Mouse (Mus musculus) right cerebral cortex, postnatal 25 days (tissue): Measurements from ENCODE around the gene Haus8.
A peak's percentile ranks its signal among the peaks of the same experiment; 100 is the strongest.
"Not testable (repeated sequence)": the region's sequence is repeated elsewhere in the genome, so short reads cannot be mapped to it uniquely, and the experiment has no call there.

Experiments
- DNase-seq: peaks from one replicate; pipeline ENCODE4 v3.0.0; 2022

The Haus8 gene

DNA sequence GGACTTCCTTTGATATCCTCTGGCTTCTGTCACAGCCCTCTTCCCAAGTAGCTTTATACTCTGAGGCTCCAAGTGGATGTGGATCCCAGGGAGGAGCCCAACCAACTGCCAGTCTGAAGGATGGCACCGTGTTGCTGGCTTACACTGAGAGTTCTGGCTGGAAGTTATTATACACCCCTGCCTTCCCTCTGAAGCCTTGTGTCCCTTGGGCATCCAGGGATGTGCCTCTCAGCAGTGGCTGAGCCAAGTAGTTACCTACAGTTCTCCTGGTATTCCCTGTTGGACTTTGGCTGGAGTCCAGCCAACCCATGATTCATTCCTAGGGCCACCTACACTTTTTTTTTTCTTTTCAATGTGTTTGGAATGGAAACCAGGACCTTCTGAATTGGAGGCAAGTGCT is 9.0 kb upstream of the Haus8 start:
- DNase-seq = peak; percentile 23

DNA sequence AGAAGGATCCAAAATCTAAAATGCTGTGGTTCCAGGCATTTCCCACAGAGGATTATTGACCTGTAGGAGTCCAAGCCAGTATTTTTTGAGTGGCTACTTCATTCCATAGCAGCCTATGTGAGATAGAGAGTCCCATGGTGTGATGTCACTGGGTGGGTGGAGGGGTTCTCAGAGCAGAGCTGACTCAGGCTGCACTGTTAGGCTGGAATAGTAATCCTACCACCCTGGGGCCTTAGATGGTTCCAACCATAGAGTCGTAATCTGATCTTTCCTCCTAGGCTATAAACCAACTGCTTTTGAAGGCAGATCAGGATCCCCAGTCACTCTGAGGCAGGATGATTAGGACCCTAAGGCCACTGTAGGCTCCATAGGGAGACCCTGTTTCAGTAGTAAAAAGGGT is 6.7 kb upstream of the Haus8 start:
- not testable (repeated sequence) for DNase-seq

DNA sequence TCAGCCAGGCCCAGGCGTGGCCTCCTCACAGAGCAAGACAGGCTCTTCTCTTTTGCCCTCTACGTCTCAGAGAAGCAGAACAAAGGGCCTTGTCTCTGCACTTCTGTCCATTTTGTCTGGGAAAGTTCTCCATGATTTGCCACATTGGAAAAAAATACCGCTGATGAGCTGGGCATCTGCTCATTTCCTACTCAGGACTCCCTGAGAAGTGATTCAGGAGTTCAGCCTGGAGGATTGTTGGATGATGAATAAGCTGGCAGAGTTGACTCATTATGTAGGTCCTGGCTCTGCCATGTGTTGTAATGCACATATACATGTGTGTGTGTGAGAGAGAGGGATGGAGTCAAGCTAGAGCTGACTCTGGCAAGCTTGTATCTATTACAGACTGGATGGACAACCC is 3.4 kb upstream of the Haus8 start:
- DNase-seq = no peak

DNA sequence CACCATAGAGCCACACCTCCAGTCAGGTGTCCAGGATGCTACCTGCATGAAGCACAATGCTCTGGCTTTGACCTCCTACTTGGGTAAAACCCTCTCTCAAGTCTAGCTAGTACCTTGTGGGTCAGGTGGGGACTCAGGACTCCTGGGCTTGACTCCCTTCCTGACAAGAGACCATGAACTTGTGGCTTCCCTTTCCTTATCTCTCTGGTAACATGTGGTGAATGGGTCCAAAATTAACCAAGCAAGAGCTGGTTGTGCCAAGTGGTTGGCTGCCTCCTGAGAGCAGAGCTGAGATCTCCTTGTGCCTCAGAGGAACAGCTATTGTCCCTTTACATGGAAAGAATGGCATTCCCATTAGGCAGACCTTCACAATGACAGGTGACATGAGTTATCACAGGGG is 1.7 kb upstream of the Haus8 start:
- DNase-seq = no peak

DNA sequence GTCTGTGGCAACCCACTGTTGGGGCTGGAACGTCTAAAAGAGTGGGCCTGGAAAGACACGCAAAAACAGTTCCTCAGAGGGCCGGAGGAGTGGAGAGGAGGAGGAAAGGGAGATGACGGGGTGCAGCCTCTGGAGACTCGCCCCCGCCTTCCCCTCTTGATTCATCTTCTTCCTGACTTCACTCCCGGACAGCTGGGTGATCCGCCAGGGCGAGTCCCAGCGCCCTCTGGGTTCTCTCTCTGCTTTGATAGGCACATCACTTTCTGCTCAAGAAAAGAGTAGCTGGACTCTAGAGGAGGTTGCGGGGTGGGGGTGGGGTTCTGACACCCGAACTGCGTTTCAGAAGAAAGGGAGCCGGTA is 397 bp upstream of the Haus8 start:
- DNase-seq = peak; percentile 54

DNA sequence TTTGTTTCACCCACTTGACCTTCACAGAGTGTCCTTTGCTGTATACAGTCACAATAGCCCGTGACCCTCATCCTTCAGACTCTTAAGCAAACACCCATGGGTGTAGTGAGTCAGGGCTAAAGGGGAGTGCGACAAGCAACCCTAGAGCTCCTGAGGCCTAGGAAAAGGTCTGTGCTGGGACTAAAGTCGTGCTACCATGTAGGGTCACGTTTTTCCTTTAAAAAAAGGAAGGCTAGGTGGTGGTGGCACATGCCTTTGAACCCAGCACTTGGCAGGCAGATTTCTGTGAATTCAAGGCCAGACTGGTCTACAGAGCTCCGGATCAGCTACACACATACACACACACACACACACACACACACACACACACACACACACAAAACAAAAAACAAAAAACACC is 1.1 kb downstream of the Haus8 start:
- no peak for DNase-seq

DNA sequence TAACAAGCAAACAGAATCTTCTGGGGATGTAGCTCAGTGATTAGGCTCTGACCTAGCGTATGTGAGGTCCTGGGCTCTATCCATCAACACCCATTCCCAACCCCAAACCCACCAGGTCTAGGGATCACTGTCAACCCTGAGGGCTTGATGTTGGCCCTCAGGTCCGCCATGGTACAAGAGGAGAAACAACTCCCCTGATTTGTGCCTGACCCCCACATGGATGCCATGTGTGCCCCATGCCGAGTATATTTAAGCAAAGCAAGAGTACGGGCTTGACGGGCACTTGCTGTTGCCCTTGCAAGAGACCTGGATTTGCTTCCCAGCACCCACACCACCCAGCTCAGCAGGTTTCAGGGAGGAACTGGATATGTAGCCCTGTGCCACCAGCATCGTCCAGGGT is 4.4 kb downstream of the Haus8 start:
- DNase-seq = not testable (repeated sequence)

DNA sequence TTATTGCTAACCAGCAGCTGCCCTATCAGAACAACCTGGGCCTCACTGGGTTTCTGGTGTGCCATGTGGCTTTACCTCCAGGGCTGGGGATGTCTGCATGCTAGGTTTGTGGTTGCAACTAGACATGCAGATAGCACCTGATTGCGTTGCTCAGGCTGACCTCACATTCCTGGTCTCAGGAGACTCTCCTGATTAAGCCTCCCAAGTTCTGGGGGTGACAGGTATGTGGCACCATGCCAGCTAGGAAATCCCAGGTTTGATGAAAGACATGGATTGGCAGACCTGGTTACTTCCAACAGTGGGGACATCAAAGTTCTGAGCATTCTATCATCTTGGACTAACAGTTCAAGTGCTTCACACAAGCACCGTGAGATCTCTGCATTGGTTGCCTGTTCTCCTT is 5.0 kb downstream of the Haus8 start:
- DNase-seq = no peak

DNA sequence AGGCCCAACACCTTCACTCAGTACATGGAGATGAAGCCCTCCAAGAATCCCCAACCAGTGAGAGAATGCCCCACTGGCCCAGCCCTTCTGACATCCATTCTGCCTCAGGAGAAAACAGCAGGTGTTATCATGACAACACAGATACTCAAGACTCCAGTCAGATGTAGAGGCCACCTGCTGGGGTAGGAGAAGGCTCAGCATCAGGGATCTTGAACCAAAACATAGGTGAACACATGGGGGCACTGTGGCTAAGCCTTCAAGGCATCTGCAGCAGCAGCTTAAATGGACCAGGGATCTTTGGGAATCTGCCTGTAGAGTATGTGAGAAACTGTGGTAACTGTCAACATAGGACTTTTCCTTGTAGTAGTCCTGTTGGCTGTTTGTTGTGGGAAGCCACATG is 11.5 kb downstream of the Haus8 start:
- no peak for DNase-seq

DNA sequence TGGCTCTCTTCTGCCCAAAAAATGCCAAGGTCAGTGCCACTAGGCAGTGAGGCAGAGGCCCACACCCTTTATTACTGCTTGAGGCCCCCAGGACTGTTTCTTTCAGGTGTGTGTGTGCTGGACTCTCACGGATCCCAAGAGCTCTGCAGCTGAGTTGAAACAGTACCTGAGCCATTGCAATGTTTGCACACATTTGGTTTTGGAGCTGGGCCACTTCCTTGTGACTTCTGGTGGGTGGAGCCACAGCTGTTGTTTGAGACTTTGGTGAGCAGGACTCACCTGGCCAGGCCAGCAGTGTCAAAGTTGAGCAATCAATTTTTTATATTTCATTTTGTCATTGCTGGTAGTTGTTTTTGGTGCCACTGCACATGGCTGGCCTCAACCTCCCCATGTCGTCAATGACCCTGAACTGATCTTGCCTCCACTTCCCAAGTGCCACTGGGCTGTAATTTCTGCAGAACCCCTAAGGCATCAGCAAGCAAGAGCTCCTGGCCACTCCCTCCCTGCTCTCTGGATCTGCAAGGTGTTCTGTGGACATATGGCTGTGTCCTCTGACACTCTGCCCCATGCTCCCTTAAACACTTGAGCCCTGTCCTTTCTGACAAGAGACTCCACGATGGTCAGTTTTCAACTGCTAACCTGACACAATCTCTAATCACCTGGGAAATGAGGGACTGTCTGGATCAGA is 16.0 kb downstream of the Haus8 start:
- DNase-seq = no peak

DNA sequence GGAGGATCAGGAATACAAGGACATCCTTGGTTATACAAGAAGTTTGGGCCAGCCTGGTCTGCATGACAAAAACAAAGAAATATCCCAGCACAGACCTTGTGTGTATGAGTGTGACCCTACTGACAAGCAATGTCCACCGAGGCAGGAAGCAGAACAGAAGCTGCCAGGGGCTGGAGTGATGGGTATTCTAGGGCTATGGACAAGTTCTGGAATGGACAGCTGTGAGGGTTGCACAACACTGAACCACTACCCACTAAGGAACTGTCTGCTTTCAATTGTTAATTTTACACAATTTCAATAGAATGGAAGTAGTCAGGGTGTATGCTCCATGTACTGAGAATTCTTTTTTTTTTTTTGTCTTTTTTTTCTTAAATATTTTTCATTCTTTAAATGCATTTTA is 24.5 kb downstream of the Haus8 start:
- DNase-seq = no peak

DNA sequence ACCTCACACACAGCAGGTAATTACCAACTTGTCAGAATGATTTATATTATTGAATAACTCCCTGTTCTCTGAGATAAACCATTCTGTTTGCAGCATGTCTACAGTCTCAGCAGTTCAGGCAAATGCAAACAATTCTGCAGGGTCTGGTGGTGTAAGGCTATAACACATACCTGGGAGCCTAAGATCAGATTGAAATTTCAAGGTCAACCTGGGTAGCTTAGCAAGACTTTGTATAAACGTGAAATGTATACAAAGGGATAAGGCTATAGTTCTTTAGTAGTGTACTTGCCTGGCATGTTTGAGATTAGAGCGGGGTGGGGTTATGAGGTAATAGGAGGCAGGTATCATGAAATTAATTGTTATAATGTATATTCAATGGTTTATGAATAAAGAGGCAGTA is 30.0 kb downstream of the Haus8 start:
- no peak for DNase-seq

DNA sequence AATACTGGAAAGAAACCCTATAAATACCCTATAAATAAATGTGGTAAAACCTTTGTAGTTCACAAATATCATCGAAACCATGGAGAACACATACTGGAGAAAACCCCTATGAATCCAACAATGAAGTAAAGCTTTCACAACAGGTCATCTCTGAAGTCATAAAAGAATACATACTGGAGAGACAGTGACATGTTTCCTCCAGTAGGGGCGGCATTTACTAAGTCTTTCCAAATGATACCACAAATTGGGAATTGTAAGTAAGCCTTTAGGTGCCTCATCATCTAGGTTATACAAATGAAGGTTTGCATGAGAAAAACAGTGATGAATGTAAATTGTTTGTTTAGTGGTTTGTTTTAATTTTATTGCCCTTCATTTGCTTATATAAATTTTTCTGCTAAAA is 48.2 kb downstream of the Haus8 start:
- DNase-seq = no peak

DNA sequence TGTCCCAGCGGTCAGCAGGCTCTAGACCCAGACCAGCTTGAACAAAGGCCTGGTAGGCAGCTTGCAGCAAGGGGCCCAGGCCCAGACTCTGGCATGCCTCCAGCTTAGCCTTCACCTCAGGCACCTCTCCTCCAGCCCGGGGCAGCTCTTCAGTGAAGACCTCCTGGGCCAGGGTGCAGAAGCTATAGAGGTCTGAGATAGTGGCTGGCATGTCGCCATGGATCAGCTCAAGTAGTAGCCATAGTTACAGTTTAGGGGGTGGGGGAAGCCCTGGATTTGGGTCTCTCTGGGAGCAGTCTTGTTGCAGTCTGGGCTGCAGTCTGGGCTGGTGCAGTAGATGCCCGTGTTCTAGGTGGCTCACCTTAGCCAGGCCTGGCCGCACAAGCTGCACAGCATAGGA is 58.5 kb downstream of the Haus8 start:
- not testable (repeated sequence) for DNase-seq

DNA sequence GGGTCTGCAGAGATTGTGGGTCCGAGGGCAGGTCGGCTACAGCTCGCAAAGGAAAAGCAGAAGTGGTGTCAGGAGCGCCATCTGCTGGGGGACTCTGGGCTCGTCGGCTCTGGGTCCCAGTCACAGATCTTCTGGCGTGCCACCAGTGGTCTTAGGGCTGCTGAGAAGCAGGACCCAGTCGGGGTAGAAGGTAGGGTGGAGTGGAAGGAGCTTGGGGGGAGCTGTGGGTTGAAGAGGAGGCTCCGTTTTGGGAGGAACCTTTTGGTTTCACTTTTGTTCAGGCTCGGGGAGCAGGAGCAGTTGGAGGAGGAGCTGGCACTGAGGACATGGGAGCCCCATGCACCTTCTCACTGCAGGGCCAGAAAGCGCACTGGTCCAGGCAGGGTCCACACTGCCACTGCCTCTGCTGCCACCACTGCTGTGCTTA is 67.2 kb downstream of the Haus8 start:
- DNase-seq = peak; percentile 30
